Comparison of ENCODE assay signal across 8 mouse cellular contexts in the genomic region with DNA sequence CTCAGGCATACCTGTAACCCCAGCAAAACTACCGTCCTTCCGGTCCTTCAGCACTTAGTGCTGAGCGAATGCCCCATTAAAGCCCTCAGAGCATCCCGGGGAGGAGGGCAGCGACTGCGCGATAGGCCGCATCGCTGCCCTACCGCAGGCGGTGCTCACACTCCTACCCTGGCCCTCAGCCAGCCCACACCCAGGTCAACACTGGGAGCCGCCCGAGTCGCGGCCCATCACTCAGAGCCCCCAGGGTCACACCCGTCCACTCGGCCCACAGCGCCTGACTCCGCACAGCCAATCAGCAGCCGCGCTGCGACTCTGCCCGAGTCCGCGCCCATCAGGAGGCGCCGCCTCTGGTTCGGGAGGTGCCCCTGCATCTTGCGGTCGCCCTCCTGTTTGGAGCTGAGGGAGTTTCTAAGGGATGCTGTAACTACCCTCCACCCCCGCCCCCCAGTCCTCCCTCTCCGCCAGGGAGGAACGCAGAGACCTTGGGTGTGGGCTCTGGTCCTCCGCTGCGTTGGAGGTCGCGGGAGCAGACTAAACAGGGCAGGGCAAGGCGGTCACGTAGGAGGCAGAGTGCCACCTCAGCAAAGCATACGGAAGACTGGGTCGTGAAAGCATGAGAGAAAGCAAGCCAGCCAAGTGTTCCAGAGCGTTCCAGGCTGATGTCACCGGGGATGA. TPM values are rescaled to one million over a fixed set of nuclear protein-coding genes. Genes with fewer than 3 reads are reported as not detected.
DNase-seq lines count a peak whose midpoint lies in the region; ATAC-seq lines count a peak whose summit lies in the region.

No protein-coding gene starts in this region.

- WGBS in heart, embryonic 13.5 days, result under 1% methylated on average over 43 of the region's 43 CpGs
- under 1% methylated on average over 43 of the region's 43 CpGs for WGBS in liver, embryonic 12.5 days (ENCODE audit: insufficient replicate concordance)
- WGBS in stomach, embryonic 15.5 days, result under 1% methylated on average over 43 of the region's 43 CpGs

- H3K9me3 ChIP-seq in heart, embryonic 13.5 days, result no peaks in the 10 kb centered on the region
- no peaks in the 10 kb centered on the region for H3K9me3 ChIP-seq in liver, embryonic 12.5 days (replicated peaks)
- H3K9me3 ChIP-seq in stomach, embryonic 15.5 days, result no peaks in the 10 kb centered on the region

- H3K27ac ChIP-seq in heart, embryonic 13.5 days (replicated peaks), result peak overlapping the region; percentile 96
- H3K27ac ChIP-seq in liver, embryonic 12.5 days, result peak overlapping the region; percentile 93
- H3K27ac ChIP-seq in stomach, embryonic 15.5 days, result peak overlapping the region; percentile 97

- peak overlapping the region; percentile 83 for H3K4me2 ChIP-seq in heart, embryonic 13.5 days
- peak overlapping the region; percentile 86 for H3K4me2 ChIP-seq in liver, embryonic 12.5 days
- H3K4me2 ChIP-seq in stomach, embryonic 15.5 days, result peak overlapping the region; percentile 83

- peaks cover 17% of the 10 kb centered on the region for H3K4me1 ChIP-seq in heart, embryonic 13.5 days
- H3K4me1 ChIP-seq in liver, embryonic 12.5 days, result peaks cover 45% of the 10 kb centered on the region
- H3K4me1 ChIP-seq in stomach, embryonic 15.5 days, result peaks cover 8% of the 10 kb centered on the region

- no peaks in the 10 kb centered on the region for H3K27me3 ChIP-seq in heart, embryonic 13.5 days (replicated peaks)
- H3K27me3 ChIP-seq in liver, embryonic 12.5 days (replicated peaks), result no peaks in the 10 kb centered on the region
- H3K27me3 ChIP-seq in stomach, embryonic 15.5 days (replicated peaks), result no peaks in the 10 kb centered on the region

- H3K4me3 ChIP-seq in heart, embryonic 13.5 days, result peak overlapping the region; percentile 63
- peak overlapping the region; percentile 68 for H3K4me3 ChIP-seq in liver, embryonic 12.5 days
- peak overlapping the region; percentile 54 for H3K4me3 ChIP-seq in stomach, embryonic 15.5 days (replicated peaks)

- peak overlapping the region; percentile 87 for H3K9ac ChIP-seq in heart, embryonic 13.5 days
- H3K9ac ChIP-seq in liver, embryonic 12.5 days, result peak overlapping the region; percentile 75
- H3K9ac ChIP-seq in stomach, embryonic 15.5 days, result peak overlapping the region; percentile 44; the same call in 1 of the 2 replicates

- ATAC-seq in erythroid progenitor cell, adult 5-6 weeks (replicated peaks; ENCODE audit: low FRiP score, poor library complexity, severe bottlenecking), result peak; percentile 98
- ATAC-seq in heart, embryonic 13.5 days (ENCODE audit: extremely low read depth, insufficient number of reproducible peaks, low FRiP score, low TSS enrichment), result peak; percentile 98
- peak; percentile 99 for ATAC-seq in liver, embryonic 12.5 days
- peak; percentile 99 for ATAC-seq in stomach, embryonic 15.5 days (ENCODE audit: insufficient read depth, low FRiP score, low read depth)

- peak; percentile 89 for DNase-seq in CD4-positive, CD25-positive, alpha-beta regulatory T cell, adult 2 months (ENCODE audit: low read depth, low spot score)
- DNase-seq in brain, embryonic 18.5 days (ENCODE audit: low read depth, low spot score), result peak; percentile 60
- DNase-seq in kidney, postnatal 10 days, result peak; percentile 88
- peak; percentile 84 to 92 for DNase-seq in natural killer cell, adult 2 months (ENCODE audit: low spot score in 2 of 2)

- no peaks in the 10 kb centered on the region for H3K36me3 ChIP-seq in heart, embryonic 13.5 days
- no peaks in the 10 kb centered on the region for H3K36me3 ChIP-seq in liver, embryonic 12.5 days
- no peaks in the 10 kb centered on the region for H3K36me3 ChIP-seq in stomach, embryonic 15.5 days

RNA-seq across cellular contexts. Expression of a gene that starts 26.5 kb away (rescaled TPM):
- 13.7 and 18.9 TPM in 2 replicates for total RNA-seq in erythroid progenitor cell, adult 5-6 weeks (2015; ENCODE audit: low replicate concordance)
- 9.4 and 13.2 TPM in 2 replicates for total RNA-seq in erythroid progenitor cell, adult 5-6 weeks (2017; ENCODE audit: low replicate concordance)
- polyA plus RNA-seq in heart, embryonic 13.5 days (2015; fragmentation: Nextera tagmentation; extraction: Ambion mirVana), result 124 and 130 TPM in 2 replicates
- 136 and 148 TPM in 2 replicates for polyA plus RNA-seq in liver, embryonic 12.5 days (2016; fragmentation: Nextera tagmentation; extraction: Ambion mirVana)
- 266 and 297 TPM in 2 replicates for polyA plus RNA-seq in stomach, embryonic 15.5 days (2015; fragmentation: Nextera tagmentation; extraction: Ambion mirVana)

Comparison
In these comparisons a context has a peak if more than half of its experiments do, and no peak if none do; other contexts are left out.
1. Peak in every context shown above with its lines: DNase-seq, ATAC-seq, H3K4me3 ChIP-seq and H3K27ac ChIP-seq.